Mouse (Mus musculus) gonadal fat pad, adult 2 months (tissue): Measurements from ENCODE around the gene Aoc3. TPM values are rescaled to one million over a fixed set of nuclear protein-coding genes. Genes with fewer than 3 reads are reported as not detected.
"Not testable (repeated sequence)": the region's sequence is repeated elsewhere in the genome, so short reads cannot be mapped to it uniquely, and the experiment has no call there.

ENCODE experiments used
- DNase-seq: peaks from one replicate; pipeline ENCODE4 v3.0.0-alpha.2; 2012; ENCODE audit warnings: low read depth
- polyA plus RNA-seq: library from polyadenylated mRNA; depleted of rRNA; stranded (reverse); fragments of >200 nt; gene quantifications from 2 replicates; pipeline ENCODE4 v1.2.3, GENCODE M21; 2012; rRNA removed

Gene Aoc3
- 306 and 337 TPM in 2 replicates for polyA plus RNA-seq

DNA sequence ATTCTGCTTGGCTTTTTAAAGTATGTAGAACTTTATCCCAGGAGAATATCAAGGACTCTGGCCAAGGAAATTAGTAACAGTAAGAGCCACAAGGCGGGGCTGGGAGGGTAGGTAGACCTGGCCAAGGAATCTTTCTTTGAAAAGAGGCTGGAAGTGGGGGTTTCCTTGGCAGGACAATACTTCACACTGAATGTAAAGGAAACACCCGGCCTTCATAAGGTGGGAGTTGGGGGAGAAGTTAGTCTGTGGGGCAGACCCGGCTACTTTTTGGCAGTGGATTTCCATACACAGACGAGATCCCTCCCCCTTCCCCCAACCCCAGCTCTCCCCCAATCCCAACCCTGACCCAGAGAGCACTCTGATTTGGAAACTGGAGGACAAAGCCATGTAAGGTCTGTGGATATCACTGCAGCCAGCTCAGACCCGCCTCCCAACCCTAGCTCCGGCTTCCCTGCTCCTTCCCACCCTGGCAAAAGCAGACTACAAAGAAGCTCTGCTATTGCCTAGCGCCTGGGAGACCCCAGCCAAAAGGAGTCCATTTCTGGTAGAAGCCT is at the start of gene Aoc3:
Gene Aoc3, plus strand, starts transcription at position 235 of the 554 bp plus-strand sequence.
- DNase-seq: no peak

DNA sequence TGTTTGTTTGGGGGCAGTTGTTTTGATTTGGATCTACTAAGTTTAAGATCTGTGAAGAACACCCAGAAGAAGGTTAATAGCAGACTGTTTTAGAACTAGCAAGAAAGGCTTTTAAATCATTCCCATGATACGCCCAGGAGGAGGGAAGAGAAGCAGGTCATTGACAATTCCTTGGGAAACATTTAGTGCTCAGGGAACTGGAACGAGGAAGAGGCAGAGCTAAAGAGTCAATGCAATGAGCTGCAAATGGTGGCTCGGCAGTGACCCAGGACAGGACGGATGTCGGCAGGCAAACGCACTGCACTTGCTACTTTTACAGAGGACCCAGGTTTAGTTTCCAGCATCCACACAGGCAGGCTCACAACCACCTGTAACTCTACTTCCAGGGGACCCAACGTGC is 49.6 kb upstream of the Aoc3 start:
- DNase-seq: no peak

DNA sequence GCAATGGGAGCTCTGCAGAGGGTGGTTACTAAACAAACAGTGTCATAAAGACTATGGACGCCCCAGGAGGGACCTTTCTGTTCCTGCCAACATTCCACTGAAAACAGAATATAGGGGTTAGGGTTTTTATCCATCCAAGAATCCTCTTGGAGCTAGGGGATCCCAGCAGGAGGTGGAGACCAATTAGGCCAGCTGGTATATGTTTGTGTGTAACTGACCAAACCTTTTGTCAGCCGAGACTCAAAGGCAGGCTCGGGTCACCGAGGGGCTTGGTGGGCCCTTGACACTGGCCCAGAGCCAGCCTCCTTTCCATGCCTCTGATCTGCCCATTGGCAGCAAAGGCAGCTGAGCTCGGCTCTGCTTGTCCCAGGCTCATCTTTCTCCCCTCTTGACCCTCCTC is 47.5 kb upstream of the Aoc3 start:
- DNase-seq: no peak

DNA sequence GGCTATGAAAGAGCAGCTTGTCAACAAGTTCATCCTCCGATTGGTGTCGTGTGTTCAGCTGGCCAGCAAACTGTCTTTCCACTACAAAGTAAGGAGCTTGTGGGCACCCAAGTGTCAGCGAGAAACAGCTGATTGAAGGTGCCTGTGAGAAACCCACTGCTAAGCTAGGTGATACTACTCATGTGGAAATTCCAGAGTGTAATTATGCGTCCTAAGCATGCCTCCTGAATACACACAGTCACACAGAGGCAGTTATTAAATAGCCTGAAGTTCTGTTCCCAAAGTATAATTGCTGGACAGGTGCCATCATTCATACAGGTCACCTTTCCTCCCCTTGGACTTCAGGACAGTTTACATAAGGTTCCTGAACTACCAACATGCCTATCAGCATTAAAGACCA is 46.6 kb upstream of the Aoc3 start:
- DNase-seq: no peak

DNA sequence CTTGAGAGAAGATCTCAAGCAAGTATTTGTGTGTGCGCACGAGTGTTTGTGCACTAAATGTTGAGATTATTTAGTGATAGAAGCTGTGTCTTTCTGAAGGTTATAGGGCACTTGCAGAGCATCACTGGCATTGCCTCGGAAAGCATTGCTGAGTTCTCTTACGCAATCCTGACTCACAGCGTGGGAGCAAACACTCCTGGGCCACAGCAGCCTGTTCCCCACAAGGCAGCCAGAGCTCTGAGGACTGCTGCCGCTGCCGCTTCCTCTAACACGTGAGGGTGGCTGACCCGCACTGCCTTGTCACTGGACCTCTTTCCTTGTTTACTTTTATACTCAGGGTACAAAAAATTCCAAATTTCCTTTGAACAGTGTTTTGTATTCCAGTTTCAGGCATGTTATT is 43.1 kb upstream of the Aoc3 start:
- no peak for DNase-seq

DNA sequence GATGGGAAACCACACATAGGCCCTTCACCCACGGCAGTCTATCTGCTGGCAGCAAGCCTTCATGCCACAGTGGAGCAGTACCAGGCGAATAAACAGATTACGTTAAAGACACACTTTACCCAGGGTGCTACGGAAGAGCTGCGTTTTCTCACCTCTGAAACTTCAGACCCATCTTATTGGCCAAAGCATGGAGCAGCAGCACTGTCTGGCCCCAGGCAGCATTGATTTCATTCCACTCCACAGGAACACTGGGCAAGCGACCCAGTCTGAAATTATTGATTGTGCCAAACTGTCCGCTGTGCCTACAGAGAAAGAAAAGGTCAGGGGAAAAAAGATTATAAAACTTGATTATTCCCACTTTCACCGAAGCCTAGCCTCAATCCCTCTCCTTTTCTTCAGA is 39.2 kb upstream of the Aoc3 start:
- no peak for DNase-seq

DNA sequence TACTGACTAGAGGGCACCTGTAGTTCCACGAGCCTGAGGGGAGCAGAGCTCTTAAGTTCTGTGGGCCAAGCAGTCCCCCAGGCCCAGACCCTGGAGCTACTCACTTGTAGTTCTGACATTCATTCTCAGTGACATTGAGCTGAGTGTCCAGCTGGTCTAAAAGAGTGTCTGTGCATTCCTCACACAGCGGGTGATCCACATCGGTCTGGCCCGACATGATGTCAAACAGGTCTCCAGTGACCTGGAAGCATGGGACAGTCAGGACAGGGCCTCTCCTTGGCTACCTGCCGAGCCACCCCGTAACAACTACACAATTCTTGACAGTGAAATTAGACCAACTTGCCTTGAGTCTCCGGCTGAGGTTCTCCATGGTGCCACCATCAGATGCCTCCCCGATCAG is 35.2 kb upstream of the Aoc3 start:
- no peak for DNase-seq

DNA sequence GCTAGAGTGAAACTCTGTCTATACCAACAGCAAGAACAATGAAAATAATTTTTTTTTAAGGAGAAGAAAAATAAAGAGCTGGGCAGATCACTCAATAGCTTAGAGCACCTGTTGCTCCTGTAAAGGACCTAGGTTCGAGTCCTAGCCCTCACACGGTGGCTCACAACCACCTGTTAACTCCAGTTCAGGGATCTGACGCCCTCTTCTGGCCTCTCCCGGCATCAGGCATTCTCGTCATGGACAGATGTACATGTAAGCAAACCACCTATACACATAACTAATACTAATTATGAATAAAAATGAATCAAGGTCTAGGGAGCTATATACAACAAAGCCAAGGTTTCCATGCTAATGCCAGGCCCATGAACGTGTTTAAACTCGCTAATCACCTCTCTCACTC is 29.5 kb upstream of the Aoc3 start:
- no peak for DNase-seq

DNA sequence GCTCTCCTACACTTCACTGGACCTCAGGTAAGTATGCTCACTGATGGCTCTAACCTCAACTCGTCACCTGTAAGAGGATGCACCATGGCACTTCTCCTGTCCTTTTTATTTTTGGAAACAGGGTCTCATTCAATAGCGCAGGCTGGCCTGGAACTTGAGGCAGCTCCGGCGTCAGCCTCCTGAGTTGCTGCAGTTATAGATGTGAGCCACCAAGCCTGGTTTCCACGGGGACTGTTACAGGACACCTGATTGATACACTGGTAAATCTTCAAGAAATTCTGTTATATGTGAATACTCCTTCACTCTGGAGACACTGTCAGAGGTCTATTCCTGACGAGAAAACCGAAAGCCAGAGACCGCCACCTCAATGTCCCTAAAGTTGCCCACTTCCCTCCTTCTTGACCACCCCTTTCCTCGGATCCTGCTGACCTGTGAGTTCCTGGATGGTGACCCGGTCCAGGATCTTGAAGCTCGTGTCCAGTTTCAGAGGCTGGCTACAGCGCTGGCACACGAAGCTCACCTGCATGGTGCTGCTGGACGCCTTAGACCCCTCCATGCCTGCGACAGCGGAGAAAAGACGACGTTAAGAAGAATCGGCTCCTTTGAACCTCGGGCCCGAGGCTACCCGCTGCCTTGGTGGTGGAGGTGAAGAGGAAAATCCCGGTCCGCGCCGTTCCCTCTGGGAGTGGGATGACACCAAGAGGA is 29.0 kb upstream of the Aoc3 start:
- DNase-seq: no peak

DNA sequence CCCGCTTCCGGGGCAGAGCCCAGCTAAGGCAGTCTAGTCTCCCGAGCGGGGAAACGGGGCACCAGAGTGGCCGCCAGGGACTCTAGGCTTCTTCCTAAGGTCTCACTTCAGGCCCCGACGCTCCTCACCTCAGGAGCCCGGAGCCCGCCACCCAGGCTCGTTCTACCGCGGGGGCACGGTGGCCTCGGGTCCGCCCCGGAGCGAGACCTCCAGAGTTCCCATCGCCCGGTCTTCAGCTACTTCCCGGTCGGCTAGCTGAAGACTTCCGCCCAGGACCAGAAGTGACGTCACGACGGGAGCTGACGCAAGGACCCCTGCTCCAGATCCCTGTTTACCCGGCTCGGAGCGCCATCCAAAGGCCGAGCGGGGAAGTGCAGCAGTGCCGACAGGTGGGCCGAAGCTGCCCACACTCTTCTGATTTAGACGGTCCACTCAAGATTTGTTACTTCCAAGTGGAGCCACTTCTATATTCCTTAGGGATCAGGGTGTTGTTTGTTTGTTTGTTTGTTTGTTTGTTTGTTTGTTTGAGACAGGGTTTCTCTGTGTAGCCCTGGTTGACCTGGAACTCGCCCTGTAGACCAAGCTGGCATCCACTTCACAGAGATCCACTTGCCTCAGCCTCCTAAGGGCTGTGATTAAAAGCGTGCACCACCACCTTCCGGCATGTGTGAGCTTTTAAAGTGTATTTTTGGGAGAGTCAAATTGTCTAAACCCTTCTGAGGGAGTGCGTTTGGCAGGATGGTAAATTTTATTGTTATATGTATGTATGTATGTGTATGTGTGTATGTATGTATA is 28.2 kb upstream of the Aoc3 start, which contains the start of gene Becn1:
Gene Becn1, minus strand, starts transcription at position 283 of the 795 bp plus-strand sequence.
- DNase-seq: no peak

DNA sequence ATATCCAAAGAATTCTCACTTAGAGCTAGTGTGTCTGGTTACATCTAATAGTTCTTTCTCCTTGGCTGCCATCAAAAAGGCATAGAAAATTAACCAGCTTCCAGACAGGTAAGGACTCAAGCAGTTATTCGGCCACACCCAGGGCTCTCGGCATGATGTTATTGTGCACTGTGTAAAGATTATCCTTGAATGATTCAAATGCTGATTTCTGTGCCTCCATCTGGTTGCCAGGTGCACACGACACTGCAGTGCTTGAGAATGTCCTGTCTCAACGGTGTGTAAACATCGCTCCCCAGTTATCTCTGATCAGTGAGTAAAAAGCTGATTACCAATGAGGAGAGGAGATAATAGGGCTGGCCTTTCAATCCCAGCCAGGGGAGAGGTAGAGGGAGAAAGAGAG is 22.7 kb upstream of the Aoc3 start:
- DNase-seq: no peak

- no peak for DNase-seq
Observed at GRCm38 (mm10) chr11:101311083-101311482, 19.3 kb upstream of the Aoc3 start.

DNA sequence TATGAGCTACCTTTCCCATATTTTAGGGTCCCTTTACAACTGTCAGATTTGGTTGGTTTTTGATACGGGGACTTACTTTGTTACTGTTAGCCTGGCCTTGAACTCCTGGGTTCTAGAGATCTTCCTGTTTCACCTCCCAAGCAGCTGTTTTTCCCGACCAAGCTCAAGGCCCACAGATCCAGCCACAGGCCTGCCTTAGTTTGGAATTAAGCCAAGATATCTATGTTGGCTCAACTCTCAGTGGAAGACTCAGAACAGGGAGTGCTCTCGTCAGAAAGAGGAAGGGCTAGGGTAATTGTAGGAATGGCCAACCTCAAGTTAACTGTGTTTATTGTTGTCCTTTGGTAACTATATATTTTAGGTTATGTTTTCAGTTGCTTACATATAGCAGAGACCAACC is 18.3 kb upstream of the Aoc3 start:
- no peak for DNase-seq

DNA sequence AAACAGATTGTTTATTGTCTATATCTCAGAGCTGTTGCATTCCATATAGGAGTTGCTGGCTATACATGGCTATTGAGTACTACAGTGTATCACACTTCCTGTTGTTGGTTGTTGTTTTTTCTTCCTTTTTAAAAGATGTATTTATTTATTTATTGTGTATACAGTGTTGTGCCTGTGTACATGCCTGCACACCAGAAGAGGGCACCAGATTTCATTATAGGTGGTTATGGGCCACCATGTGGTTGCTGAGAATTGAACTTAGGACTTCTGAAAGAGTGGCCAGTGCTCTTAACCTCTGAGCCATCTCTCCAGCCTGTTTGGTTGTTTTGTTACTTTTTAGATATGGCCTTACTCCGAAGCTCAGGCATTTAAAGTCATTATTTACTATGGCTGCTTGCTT is 15.8 kb upstream of the Aoc3 start:
- DNase-seq: no peak

DNA sequence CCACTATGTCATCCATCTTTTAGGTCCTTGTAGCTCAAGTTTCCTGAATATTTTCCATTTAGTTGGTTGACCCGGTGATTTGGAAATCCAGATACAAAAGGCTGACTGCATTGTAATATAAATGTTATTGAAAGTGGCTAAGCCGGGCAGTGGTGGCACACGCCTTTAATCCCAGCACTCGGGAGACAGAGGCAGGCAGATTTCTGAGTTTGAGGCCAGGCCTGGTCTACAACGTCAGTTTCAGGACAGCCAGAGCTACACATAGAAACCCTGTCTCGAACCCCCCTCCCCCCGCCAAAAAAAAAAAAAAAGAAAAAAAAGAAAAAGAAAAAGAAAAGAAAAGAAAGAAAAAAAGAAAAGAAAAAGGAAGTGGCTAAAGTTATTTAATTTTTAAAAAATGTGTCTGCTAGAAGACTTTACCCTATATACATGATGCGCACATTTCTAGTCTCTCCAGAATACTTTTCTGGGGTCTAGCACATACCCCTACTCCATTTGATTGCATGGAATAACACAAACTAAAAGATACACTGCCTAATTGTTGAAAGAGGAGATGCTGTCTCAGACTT is 15.2 kb upstream of the Aoc3 start:
- no peak for DNase-seq

DNA sequence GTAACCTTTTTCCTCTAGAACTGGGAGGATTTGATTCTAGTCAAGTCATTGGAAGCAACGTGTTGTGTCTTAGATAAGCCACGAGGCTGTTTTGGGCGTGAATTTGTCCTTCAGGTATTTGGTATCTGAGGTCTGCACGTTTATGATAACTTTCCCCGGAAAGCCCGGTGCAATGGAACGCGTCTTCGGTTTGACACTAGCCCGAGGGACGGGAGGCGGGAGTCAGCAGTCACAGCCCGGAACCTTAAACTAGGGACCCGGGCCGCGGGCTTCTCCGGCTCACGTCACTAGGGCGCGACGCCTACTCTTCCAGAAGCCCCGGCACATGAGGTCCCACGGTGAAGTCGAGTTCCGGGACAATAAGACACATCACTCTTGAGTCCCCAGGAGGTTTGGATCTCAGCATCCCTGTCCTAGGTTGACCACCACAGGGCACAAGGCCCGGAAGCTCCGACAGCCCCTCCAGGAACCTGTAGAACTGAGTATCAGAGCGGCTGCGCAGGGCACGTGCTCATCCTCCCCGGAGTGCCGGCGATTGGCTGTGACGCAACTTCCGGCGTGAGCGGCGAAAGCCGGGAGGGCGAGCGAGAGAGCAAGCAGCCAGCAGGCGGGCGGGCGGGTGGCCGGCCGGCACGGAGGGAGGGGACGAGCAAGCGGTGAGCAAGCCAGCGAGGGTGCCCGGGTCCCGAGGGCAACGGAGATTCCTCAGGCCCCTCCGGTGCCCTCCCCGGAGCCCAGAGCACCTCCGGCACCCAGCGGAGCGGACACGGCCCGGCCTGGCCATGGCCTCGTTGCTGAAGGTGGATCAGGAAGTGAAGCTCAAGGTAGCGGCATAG is 14.5 kb upstream of the Aoc3 start, which contains the start of gene Psme3:
Gene Psme3, plus strand, starts transcription at position 549 of the 836 bp plus-strand sequence.
- DNase-seq: peak; percentile 54

DNA sequence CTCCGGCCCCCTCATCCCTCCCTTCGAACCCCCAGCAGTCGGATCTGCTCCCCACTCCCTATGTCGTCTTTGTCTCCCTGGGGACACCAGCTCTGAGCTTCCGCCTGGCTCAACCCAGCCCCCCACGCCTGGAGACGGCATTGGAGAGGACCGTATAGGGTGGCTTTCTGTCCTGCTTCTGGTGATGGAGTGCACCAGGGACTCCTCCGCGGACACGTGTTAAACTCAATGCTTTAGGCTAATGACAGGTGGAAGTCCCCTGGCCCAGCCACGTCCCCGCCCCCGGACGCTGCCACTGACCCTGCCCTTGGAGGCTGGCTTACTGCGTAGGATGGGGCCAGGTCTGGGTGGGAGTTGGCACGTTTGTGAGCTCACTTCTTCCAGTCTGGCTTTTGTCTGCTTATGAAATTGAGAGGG is 13.9 kb upstream of the Aoc3 start:
- no peak for DNase-seq

DNA sequence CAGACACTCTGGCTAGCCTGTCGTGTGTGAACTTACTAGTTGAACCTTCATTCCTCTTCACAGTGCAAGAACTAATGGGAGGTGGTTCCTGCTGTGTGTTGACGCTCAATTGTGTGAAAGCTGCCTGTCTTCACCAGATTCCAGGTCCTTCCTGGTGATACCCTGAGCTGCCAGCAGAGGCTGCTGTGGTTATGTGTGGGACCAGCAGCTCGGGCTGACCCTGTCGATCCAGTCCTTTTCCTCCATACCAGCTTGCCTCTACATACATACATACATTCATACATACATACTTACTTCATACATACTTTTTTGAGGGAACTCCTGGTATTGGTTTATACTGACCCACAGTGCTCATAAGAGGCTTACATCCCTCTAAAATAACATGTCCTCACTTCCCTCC is 6.8 kb upstream of the Aoc3 start:
- no peak for DNase-seq

DNA sequence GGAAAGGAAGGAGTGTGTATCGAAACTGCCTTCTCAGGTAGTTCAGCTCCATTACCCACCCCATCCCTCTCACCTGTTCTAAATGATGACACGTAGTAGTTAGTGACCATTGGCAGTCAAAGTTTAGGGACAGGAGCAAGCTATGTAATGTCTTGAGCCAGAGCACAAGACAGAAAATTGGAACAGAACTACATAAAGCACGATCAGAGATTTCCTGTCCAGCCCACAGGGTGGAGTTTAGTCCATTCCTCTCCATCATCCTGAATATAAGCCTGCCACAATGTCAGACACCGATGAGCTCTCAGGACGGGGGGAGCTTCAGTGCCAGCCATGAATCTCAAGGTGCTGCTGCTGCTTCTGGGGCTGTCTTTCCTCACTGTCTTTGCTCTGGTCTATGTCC is 5.6 kb upstream of the Aoc3 start, which contains the start of gene Aoc2:
Gene Aoc2, plus strand, starts transcription at position 301 of the 400 bp plus-strand sequence.
- no peak for DNase-seq

GRCm38 (mm10) chr11:101325201-101325600 is 5.2 kb upstream of the Aoc3 start:
- not testable (repeated sequence) for DNase-seq

GRCm38 (mm10) chr11:101326147-101326546 is 4.3 kb upstream of the Aoc3 start:
- no peak for DNase-seq

DNA sequence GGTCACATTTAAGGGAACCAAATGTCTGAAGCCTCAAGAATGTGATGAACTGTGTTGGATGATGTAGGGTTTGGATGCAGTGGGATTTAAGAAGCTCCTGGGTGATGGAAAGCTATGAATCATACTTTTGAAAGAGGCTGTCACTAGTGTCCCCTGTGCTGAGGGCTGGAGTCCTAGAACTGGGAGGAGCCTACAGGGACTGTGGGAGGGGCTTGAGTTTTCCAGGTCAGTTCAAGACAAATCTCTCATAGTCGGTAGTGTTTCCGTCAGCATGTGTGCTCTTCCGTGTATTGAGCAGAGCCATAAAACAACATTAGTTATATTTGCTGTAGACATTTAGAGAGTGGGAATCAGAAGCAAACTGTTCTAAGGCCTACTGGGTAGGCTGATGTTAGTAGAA is 3.1 kb upstream of the Aoc3 start:
- DNase-seq: no peak
